Mouse (Mus musculus): ENCODE results near the gene Rhot2. TPM values are rescaled to one million over a fixed set of nuclear protein-coding genes. Genes with fewer than 3 reads are reported as not detected.
"Not testable (repeated sequence)": the region's sequence is repeated elsewhere in the genome, so short reads cannot be mapped to it uniquely, and the experiment has no call there.

Gene Rhot2
- polyA plus RNA-seq, 1 experiment = 33.9 TPM

GRCm38 (mm10) chr17:25809606-25810340 lies 34.9 kb downstream of the Rhot2 start:
- no peaks in the 10 kb centered on the region for H3K27me3 ChIP-seq (ENCODE audit: control insufficient read depth, insufficient read depth, insufficient read length)
- no peaks in the 10 kb centered on the region for H3K79me2 ChIP-seq (ENCODE audit: control insufficient read depth, insufficient read depth)
- no peaks in the 10 kb centered on the region for H3K79me3 ChIP-seq (ENCODE audit: low read depth)

GRCm38 (mm10) chr17:25808789-25809605 lies 35.7 kb downstream of the Rhot2 start, which contains the start of gene Fbxl16:
Gene Fbxl16 (plus strand): TSS chr17:25809085.
- no peak for TF ChIP-seq USF1 (IDR thresholded peaks at IDR 0.05; ENCODE audit: low read depth)
- no peak for TF ChIP-seq CEBPB (IDR thresholded peaks at IDR 0.05; ENCODE audit: low read depth)
- no peak for TF ChIP-seq MYOD1 (IDR thresholded peaks at IDR 0.05; ENCODE audit: control insufficient read depth, insufficient read length, low read depth)
- TF ChIP-seq MAX (IDR thresholded peaks at IDR 0.05) = no peak
- no peak for TF ChIP-seq FOSL1 (IDR thresholded peaks at IDR 0.05; ENCODE audit: insufficient read depth, low read length, poor library complexity, severe bottlenecking)
- no peak for TF ChIP-seq MYOG (IDR thresholded peaks at IDR 0.05; ENCODE audit: control insufficient read depth, extremely low read depth, insufficient read length)
- TF ChIP-seq CTCF (IDR thresholded peaks at IDR 0.05; ENCODE audit: control insufficient read depth, insufficient read depth, insufficient read length) = no peak
- Histone ChIP-seq H3K4me3 (ENCODE audit: insufficient read depth, poor library complexity, severe bottlenecking) (peak within 1 kb of the TSS; percentile 43), H3K36me3 (ENCODE audit: control insufficient read depth, insufficient read depth) (no peaks in the 10 kb centered on the region), H3K79me2 (ENCODE audit: control insufficient read depth, insufficient read depth) (no peaks in the 10 kb centered on the region), H3K79me3 (ENCODE audit: low read depth) (no peaks in the 10 kb centered on the region), H3ac (ENCODE audit: control insufficient read depth, insufficient read length, low read depth) (peak within 1 kb of the TSS; percentile 76), H3K27me3 (ENCODE audit: control insufficient read depth, insufficient read depth, insufficient read length) (no peaks in the 10 kb centered on the region)

More at GRCm38 (mm10) chr17:25809606-25810340, 34.9 kb downstream of the Rhot2 start:
- TF ChIP-seq MYOD1 (IDR thresholded peaks at IDR 0.05; ENCODE audit: control insufficient read depth, insufficient read length, low read depth) (no peak), USF1 (IDR thresholded peaks at IDR 0.05; ENCODE audit: low read depth) (no peak), MAX (IDR thresholded peaks at IDR 0.05) (no peak), MYOG (IDR thresholded peaks at IDR 0.05; ENCODE audit: control insufficient read depth, extremely low read depth, insufficient read length) (no peak), FOSL1 (IDR thresholded peaks at IDR 0.05; ENCODE audit: insufficient read depth, low read length, poor library complexity, severe bottlenecking) (no peak), CTCF (IDR thresholded peaks at IDR 0.05; ENCODE audit: control insufficient read depth, insufficient read depth, insufficient read length) (no peak), CEBPB (IDR thresholded peaks at IDR 0.05; ENCODE audit: low read depth) (no peak)
- Histone ChIP-seq H3ac (ENCODE audit: control insufficient read depth, insufficient read length, low read depth) (peak overlapping the region; percentile 76), H3K4me3 (ENCODE audit: insufficient read depth, poor library complexity, severe bottlenecking) (peak overlapping the region; percentile 43), H3K36me3 (ENCODE audit: control insufficient read depth, insufficient read depth) (no peaks in the 10 kb centered on the region)

GRCm38 (mm10) chr17:25808028-25808427 lies 36.6 kb downstream of the Rhot2 start:
- Histone ChIP-seq H3K79me3 (ENCODE audit: low read depth) (no peaks in the 10 kb centered on the region), H3K36me3 (ENCODE audit: control insufficient read depth, insufficient read depth) (no peaks in the 10 kb centered on the region), H3K79me2 (ENCODE audit: control insufficient read depth, insufficient read depth) (no peaks in the 10 kb centered on the region), H3ac (ENCODE audit: control insufficient read depth, insufficient read length, low read depth) (no peak overlapping the region), H3K27me3 (ENCODE audit: control insufficient read depth, insufficient read depth, insufficient read length) (no peaks in the 10 kb centered on the region), H3K4me3 (ENCODE audit: insufficient read depth, poor library complexity, severe bottlenecking) (no peak overlapping the region)
- no peak for TF ChIP-seq CEBPB (IDR thresholded peaks at IDR 0.05; ENCODE audit: low read depth)
- TF ChIP-seq MYOD1 (IDR thresholded peaks at IDR 0.05; ENCODE audit: control insufficient read depth, insufficient read length, low read depth) = no peak
- no peak for TF ChIP-seq MAX (IDR thresholded peaks at IDR 0.05)
- no peak for TF ChIP-seq FOSL1 (IDR thresholded peaks at IDR 0.05; ENCODE audit: insufficient read depth, low read length, poor library complexity, severe bottlenecking)
- no peak for TF ChIP-seq USF1 (IDR thresholded peaks at IDR 0.05; ENCODE audit: low read depth)

- not testable (repeated sequence) for H3K79me3 ChIP-seq (ENCODE audit: low read depth); H3ac ChIP-seq (ENCODE audit: control insufficient read depth, insufficient read length, low read depth); H3K36me3 ChIP-seq (ENCODE audit: control insufficient read depth, insufficient read depth); H3K27me3 ChIP-seq (ENCODE audit: control insufficient read depth, insufficient read depth, insufficient read length); H3K4me3 ChIP-seq (ENCODE audit: insufficient read depth, poor library complexity, severe bottlenecking); H3K79me2 ChIP-seq (ENCODE audit: control insufficient read depth, insufficient read depth)
These were observed 37.2 kb downstream of the Rhot2 start for GRCm38 (mm10) chr17:25807452-25807851.

GRCm38 (mm10) chr17:25806507-25806906 lies 38.1 kb downstream of the Rhot2 start:
- no peaks in the 10 kb centered on the region for H3K79me3 ChIP-seq (ENCODE audit: low read depth)
- no peak for TF ChIP-seq CTCF (IDR thresholded peaks at IDR 0.05; ENCODE audit: control insufficient read depth, insufficient read depth, insufficient read length)
- no peak for TF ChIP-seq FOSL1 (IDR thresholded peaks at IDR 0.05; ENCODE audit: insufficient read depth, low read length, poor library complexity, severe bottlenecking)
- peak; percentile 42 for TF ChIP-seq MYOD1 (IDR thresholded peaks at IDR 0.05; ENCODE audit: control insufficient read depth, insufficient read length, low read depth)
- H3ac ChIP-seq (ENCODE audit: control insufficient read depth, insufficient read length, low read depth) = no peak overlapping the region
- no peaks in the 10 kb centered on the region for H3K79me2 ChIP-seq (ENCODE audit: control insufficient read depth, insufficient read depth)
- no peaks in the 10 kb centered on the region for H3K36me3 ChIP-seq (ENCODE audit: control insufficient read depth, insufficient read depth)
- no peaks in the 10 kb centered on the region for H3K27me3 ChIP-seq (ENCODE audit: control insufficient read depth, insufficient read depth, insufficient read length)
- no peak overlapping the region for H3K4me3 ChIP-seq (ENCODE audit: insufficient read depth, poor library complexity, severe bottlenecking)
